Mouse (Mus musculus): Measurements from ENCODE around the gene Urm1. TPM values are rescaled to one million over a fixed set of nuclear protein-coding genes. Genes with fewer than 3 reads are reported as not detected.

Gene Urm1
- polyA plus RNA-seq, 1 experiment from 2014 or later = 19.0 TPM

GRCm38 (mm10) chr2:29802827-29803201 lies 17.1 kb upstream of the Urm1 start:
- Histone ChIP-seq H3K4me1 (peaks cover 12% of the 10 kb centered on the region), H3K4me2 (replicated peaks) (peak overlapping the region; percentile 62), H3K9me3 (no peaks in the 10 kb centered on the region), H3K27me3 (peaks cover 14% of the 10 kb centered on the region), H3K36me3 (peaks cover 35% of the 10 kb centered on the region), H3K4me3 (peak overlapping the region; percentile 78), H3K9ac (replicated peaks) (peak overlapping the region; percentile 89), H3K27ac (replicated peaks) (peak overlapping the region; percentile 93)
- ATAC-seq (ENCODE audit: low FRiP score, low read depth) = no peak
- 0% methylated on average over 21 of the region's 39 CpGs for WGBS

- peaks cover 14% of the 10 kb centered on the region for H3K27me3 ChIP-seq
- H3K36me3 ChIP-seq = peaks cover 41% of the 10 kb centered on the region
- ATAC-seq (ENCODE audit: low FRiP score, low read depth) = no peak
- H3K27ac ChIP-seq (replicated peaks) = peak overlapping the region; percentile 93
- H3K4me3 ChIP-seq = peak overlapping the region; percentile 78
- H3K4me1 ChIP-seq = peaks cover 12% of the 10 kb centered on the region
- peak overlapping the region; percentile 89 for H3K9ac ChIP-seq (replicated peaks)
- H3K9me3 ChIP-seq = no peaks in the 10 kb centered on the region
- WGBS = 20% methylated on average over 6 of the region's 6 CpGs
- H3K4me2 ChIP-seq (replicated peaks) = peak overlapping the region; percentile 62
Observed at GRCm38 (mm10) chr2:29803400-29803831, 16.5 kb upstream of the Urm1 start.

GRCm38 (mm10) chr2:29815678-29816371 lies 4.0 kb upstream of the Urm1 start:
- Histone ChIP-seq H3K9ac (replicated peaks) (no peak overlapping the region), H3K36me3 (peaks cover 60% of the 10 kb centered on the region), H3K27ac (replicated peaks) (no peak overlapping the region), H3K4me3 (no peak overlapping the region), H3K4me2 (replicated peaks) (no peak overlapping the region), H3K27me3 (no peaks in the 10 kb centered on the region), H3K9me3 (no peaks in the 10 kb centered on the region), H3K4me1 (peaks cover 19% of the 10 kb centered on the region)
- WGBS = 86% methylated on average over 11 of the region's 11 CpGs
- ATAC-seq (ENCODE audit: low FRiP score, low read depth) = no peak

- WGBS = 42% methylated on average over 8 of the region's 8 CpGs
- Histone ChIP-seq H3K27me3 (no peaks in the 10 kb centered on the region), H3K36me3 (peaks cover 43% of the 10 kb centered on the region), H3K27ac (replicated peaks) (0 out of 2 replicates have a peak overlapping the region, but pooled peaks have one; percentile 11), H3K4me2 (replicated peaks) (0 out of 2 replicates have a peak overlapping the region, but pooled peaks have one; percentile 23), H3K9ac (replicated peaks) (no peak overlapping the region), H3K4me3 (no peak overlapping the region), H3K4me1 (peaks cover 24% of the 10 kb centered on the region), H3K9me3 (no peaks in the 10 kb centered on the region)
- ATAC-seq (ENCODE audit: low FRiP score, low read depth) = no peak; the same call in 1 of the 2 replicates
Observed at GRCm38 (mm10) chr2:29817426-29818232, 2.2 kb upstream of the Urm1 start.

GRCm38 (mm10) chr2:29819363-29819762 lies 512 bp upstream of the Urm1 start:
- H3K36me3 ChIP-seq = peaks cover 26% of the 10 kb centered on the region
- 9% methylated on average over 2 of the region's 2 CpGs for WGBS
- no peak overlapping the region for H3K4me3 ChIP-seq
- H3K4me2 ChIP-seq (replicated peaks) = no peak overlapping the region
- no peaks in the 10 kb centered on the region for H3K9me3 ChIP-seq
- no peak for ATAC-seq (ENCODE audit: low FRiP score, low read depth)
- H3K27me3 ChIP-seq = no peaks in the 10 kb centered on the region
- peaks cover 24% of the 10 kb centered on the region for H3K4me1 ChIP-seq
- H3K9ac ChIP-seq (replicated peaks) = no peak overlapping the region
- H3K27ac ChIP-seq (replicated peaks) = peak overlapping the region; percentile 94

GRCm38 (mm10) chr2:29826318-29826925 lies 6.5 kb downstream of the Urm1 start:
- Histone ChIP-seq H3K27ac (replicated peaks) (peak overlapping the region; percentile 93), H3K4me1 (peaks cover 16% of the 10 kb centered on the region), H3K9me3 (no peaks in the 10 kb centered on the region), H3K4me3 (peak overlapping the region; percentile 96), H3K4me2 (replicated peaks) (peak overlapping the region; percentile 60), H3K36me3 (no peaks in the 10 kb centered on the region; the same call in 1 of the 2 replicates), H3K27me3 (no peaks in the 10 kb centered on the region), H3K9ac (replicated peaks) (peak overlapping the region; percentile 68)
- WGBS = 14% methylated on average over 11 of the region's 11 CpGs
- ATAC-seq (ENCODE audit: low FRiP score, low read depth) = no peak

- peak overlapping the region; percentile 95 for H3K4me2 ChIP-seq (replicated peaks)
- H3K4me1 ChIP-seq = peaks cover 16% of the 10 kb centered on the region
- peak overlapping the region; percentile 75 for H3K9ac ChIP-seq (replicated peaks)
- H3K9me3 ChIP-seq = no peaks in the 10 kb centered on the region
- H3K27me3 ChIP-seq = no peaks in the 10 kb centered on the region
- WGBS = under 1% methylated on average over 48 of the region's 48 CpGs
- peak overlapping the region; percentile 93 for H3K27ac ChIP-seq (replicated peaks)
- no peaks in the 10 kb centered on the region; the same call in 1 of the 2 replicates for H3K36me3 ChIP-seq
- ATAC-seq (ENCODE audit: low FRiP score, low read depth) = peak; percentile 94
- H3K4me3 ChIP-seq = peak overlapping the region; percentile 96
Observed at GRCm38 (mm10) chr2:29826926-29827708, 7.2 kb downstream of the Urm1 start.

GRCm38 (mm10) chr2:29827709-29828024 lies 7.8 kb downstream of the Urm1 start:
- Histone ChIP-seq H3K27ac (replicated peaks) (no peak overlapping the region), H3K9me3 (no peaks in the 10 kb centered on the region), H3K4me1 (peaks cover 16% of the 10 kb centered on the region), H3K36me3 (peaks cover 2% of the 10 kb centered on the region), H3K4me2 (replicated peaks) (peak overlapping the region; percentile 95), H3K9ac (replicated peaks) (peak overlapping the region; percentile 75), H3K4me3 (peak overlapping the region; percentile 96), H3K27me3 (no peaks in the 10 kb centered on the region)
- 6% methylated on average over 12 of the region's 12 CpGs for WGBS
- ATAC-seq (ENCODE audit: low FRiP score, low read depth) = 0 out of 2 replicates have a peak, but pooled peaks have one; percentile 21

- Histone ChIP-seq H3K9ac (replicated peaks) (no peak overlapping the region), H3K4me1 (peaks cover 31% of the 10 kb centered on the region), H3K4me2 (replicated peaks) (no peak overlapping the region), H3K27me3 (no peaks in the 10 kb centered on the region), H3K9me3 (no peaks in the 10 kb centered on the region), H3K4me3 (no peak overlapping the region), H3K27ac (replicated peaks) (no peak overlapping the region), H3K36me3 (peaks cover 13% of the 10 kb centered on the region)
- no peak for ATAC-seq (ENCODE audit: low FRiP score, low read depth)
- 94% methylated on average over 4 of the region's 4 CpGs for WGBS
Observed at GRCm38 (mm10) chr2:29831106-29831505, 11.2 kb downstream of the Urm1 start.

- Histone ChIP-seq H3K4me3 (no peak overlapping the region), H3K9me3 (no peaks in the 10 kb centered on the region), H3K27me3 (no peaks in the 10 kb centered on the region), H3K27ac (replicated peaks) (no peak overlapping the region), H3K4me2 (replicated peaks) (no peak overlapping the region), H3K9ac (replicated peaks) (no peak overlapping the region), H3K4me1 (peaks cover 30% of the 10 kb centered on the region), H3K36me3 (peaks cover 13% of the 10 kb centered on the region)
- no peak for ATAC-seq (ENCODE audit: low FRiP score, low read depth)
- 95% methylated on average over 5 of the region's 5 CpGs for WGBS
Observed at GRCm38 (mm10) chr2:29833796-29834195, 13.9 kb downstream of the Urm1 start.

- no peaks in the 10 kb centered on the region for H3K27me3 ChIP-seq
- no peaks in the 10 kb centered on the region for H3K9me3 ChIP-seq
Observed at GRCm38 (mm10) chr2:29835391-29835899, 15.6 kb downstream of the Urm1 start.

More at GRCm38 (mm10) chr2:29835391-29835899, 15.6 kb downstream of the Urm1 start:
- peak overlapping the region; percentile 29; the same call in 1 of the 2 replicates for H3K9ac ChIP-seq (replicated peaks)
- H3K4me1 ChIP-seq = peaks cover 44% of the 10 kb centered on the region
- peak; percentile 66 for ATAC-seq (ENCODE audit: low FRiP score, low read depth)
- H3K4me3 ChIP-seq = peak overlapping the region; percentile 6; the same call in 1 of the 2 replicates
- peak overlapping the region; percentile 27 for H3K4me2 ChIP-seq (replicated peaks)
- H3K27ac ChIP-seq (replicated peaks) = peak overlapping the region; percentile 95
- H3K36me3 ChIP-seq = peaks cover 13% of the 10 kb centered on the region
- 4% methylated on average over 2 of the region's 2 CpGs for WGBS

Data from midbrain, embryonic 12.5 days (tissue).